Mouse (Mus musculus): ENCODE data around the gene Spic.

Gene Spic

DNA sequence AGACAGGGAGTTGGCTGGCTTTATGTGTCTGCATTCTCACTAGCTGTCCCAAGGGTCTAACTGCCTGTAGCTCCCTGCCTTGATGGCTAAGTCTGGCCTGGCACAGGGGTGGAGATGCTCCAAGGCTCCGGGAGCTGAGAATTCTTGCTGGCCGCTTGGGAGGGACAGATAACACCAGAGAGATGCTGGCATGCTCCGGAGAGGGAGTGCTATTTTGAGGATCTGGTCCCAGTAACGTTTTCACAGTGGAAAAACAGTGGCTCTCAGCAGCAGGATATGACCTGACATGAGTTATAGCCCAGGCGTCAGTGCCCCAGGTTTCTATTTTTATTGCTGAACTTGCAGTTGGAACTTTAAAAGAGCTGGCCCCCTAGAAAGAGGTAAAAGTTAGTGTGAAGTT lies 39.4 kb downstream of the Spic start:
- DNase-seq (ENCODE audit: low spot score in 2 of 2) = no peak

GRCm38 (mm10) chr10:88631330-88631953 lies 53.4 kb downstream of the Spic start:
- no peak for DNase-seq (ENCODE audit: low spot score in 2 of 2)

- no peak for DNase-seq (ENCODE audit: low spot score in 2 of 2)
Observed at GRCm38 (mm10) chr10:88630663-88631329, 54.0 kb downstream of the Spic start.

DNA sequence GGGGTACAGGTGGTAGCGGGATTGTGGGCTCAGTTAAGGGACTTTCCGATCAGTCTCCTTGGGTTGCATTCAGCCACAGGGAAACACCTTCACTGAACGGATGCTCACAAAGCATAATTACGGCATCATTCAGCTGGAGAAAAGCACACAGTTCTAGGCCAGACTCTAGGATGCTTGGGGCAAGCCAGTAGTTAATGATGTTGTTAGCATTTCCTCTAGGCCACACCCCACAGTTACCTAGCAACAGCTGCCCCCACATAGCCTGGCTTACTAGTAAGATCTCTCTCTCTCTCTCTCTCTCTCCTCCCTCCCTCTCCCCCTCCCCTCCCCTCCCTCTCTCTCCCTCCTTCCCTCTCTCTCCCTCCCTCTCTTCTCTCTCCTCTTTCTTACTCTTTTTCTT lies 57.8 kb downstream of the Spic start:
- no peak for DNase-seq (ENCODE audit: low spot score in 2 of 2)

GRCm38 (mm10) chr10:88626176-88626575 lies 58.6 kb downstream of the Spic start:
- no peak for DNase-seq (ENCODE audit: low spot score in 2 of 2)
